Mouse (Mus musculus): Measurements from ENCODE around the gene Ptpn6. TPM values are rescaled to one million over a fixed set of nuclear protein-coding genes. Genes with fewer than 3 reads are reported as not detected.
"Not testable (repeated sequence)": the region's sequence is repeated elsewhere in the genome, so short reads cannot be mapped to it uniquely, and the experiment has no call there.

Gene Ptpn6
- polyA plus RNA-seq, 1 experiment from 2014 or later, result 6.1 TPM

DNA sequence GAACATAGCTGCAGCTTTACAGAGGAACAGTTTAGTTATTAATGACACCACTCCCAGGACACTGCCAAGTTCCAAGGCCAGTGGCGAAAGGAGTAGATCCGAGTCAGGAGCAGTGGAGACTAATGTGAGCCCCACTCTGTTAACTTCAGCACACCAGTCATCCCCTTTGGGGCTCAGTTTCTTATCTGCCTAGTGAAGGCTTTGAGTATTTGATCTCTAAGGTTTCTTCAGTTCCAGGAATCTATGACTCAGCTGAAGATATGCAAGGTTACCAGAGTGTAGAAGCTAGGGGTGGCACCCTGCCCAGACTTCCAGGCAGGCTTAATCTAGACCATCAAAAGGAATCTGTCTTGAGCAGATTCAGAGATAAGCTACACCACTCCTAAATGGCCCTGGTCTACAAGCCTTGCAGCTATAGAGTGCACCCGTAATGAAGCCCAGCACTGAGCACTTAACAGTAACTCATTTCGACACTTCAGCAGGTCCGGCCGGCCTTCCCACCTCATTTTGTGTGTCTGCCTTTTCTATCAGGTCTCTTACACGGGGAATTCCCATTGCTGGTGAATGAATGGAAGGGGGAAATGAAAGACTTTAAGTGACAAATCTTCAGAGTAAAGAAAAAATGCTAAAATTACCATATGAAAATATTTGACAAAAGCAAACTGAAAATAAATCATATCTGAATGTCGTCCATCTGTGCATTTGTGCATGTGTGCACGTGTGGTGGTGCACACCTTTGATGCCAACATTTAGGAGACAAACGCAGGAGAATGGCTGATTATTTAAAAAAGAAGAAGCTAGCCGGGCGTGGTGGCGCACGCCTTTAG, 54.7 kb downstream of the Ptpn6 start:
- Histone ChIP-seq H3K9me3 (replicated peaks) (no peaks in the 10 kb centered on the region), H3K4me1 (no peaks in the 10 kb centered on the region), H3K4me3 (no peak overlapping the region), H3K27me3 (ENCODE audit: low read depth, poor library complexity, severe bottlenecking) (no peaks in the 10 kb centered on the region), H3K27ac (replicated peaks) (no peak overlapping the region), H3K36me3 (no peaks in the 10 kb centered on the region)
- DNase-seq (ENCODE audit: low spot score), result no peak
- WGBS, result 93% methylated on average over 14 of the region's 14 CpGs

- H3K9me3 ChIP-seq (replicated peaks); DNase-seq (ENCODE audit: low spot score); H3K4me1 ChIP-seq; H3K36me3 ChIP-seq; H3K27me3 ChIP-seq (ENCODE audit: low read depth, poor library complexity, severe bottlenecking); H3K27ac ChIP-seq (replicated peaks); H3K4me3 ChIP-seq: not testable (repeated sequence)
- 67% methylated on average over 6 of the region's 6 CpGs for WGBS
Measured at GRCm38 (mm10) chr6:124682291-124682690, 56.2 kb downstream of the Ptpn6 start.

DNA sequence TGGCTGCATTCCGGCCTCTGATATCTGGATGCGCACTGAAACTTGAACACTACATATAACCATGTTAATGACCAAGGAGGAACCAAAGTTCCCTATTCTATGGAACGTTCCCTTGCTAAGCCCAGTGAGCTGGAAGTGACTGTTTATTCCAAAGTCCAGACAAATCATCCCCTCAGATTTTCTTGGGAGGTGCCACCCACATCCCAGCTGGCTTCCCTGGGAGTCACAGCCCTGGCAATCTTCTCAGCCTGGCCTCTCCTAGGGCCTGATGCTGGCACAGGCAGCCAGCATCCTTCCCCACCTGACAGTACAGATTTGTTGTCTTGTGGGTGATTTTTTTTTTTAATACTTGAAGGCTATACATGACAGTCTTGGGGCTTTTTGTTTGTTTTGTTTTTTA, 59.0 kb downstream of the Ptpn6 start:
- Histone ChIP-seq H3K27ac (replicated peaks) (no peak overlapping the region), H3K36me3 (peaks cover 9% of the 10 kb centered on the region; the same call in 1 of the 2 replicates), H3K4me3 (no peak overlapping the region), H3K4me1 (no peaks in the 10 kb centered on the region), H3K27me3 (ENCODE audit: low read depth, poor library complexity, severe bottlenecking) (no peaks in the 10 kb centered on the region), H3K9me3 (replicated peaks) (no peaks in the 10 kb centered on the region)
- no peak for DNase-seq (ENCODE audit: low spot score)
- WGBS, result 95% methylated on average over 3 of the region's 3 CpGs

DNA sequence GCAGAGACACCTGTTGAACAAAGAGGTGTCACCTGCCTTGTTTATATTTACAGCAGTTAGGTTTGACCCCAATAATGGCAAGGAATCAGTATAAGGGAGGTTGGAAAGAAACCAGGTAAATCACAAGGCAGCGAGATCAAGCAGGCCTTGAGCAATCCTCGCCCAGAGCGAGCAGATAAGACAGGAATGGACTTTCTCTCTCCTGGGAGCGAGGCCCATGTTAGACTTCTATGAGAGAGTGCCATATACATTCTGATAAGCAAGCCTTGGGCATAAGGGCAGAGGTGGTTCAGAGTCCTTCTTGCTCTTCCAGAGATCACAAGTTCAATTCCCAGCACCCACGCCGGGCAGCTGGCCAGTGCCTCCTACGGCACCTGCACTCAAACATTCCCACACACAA, 59.7 kb downstream of the Ptpn6 start:
- Histone ChIP-seq H3K27me3 (ENCODE audit: low read depth, poor library complexity, severe bottlenecking) (no peaks in the 10 kb centered on the region), H3K4me3 (no peak overlapping the region), H3K36me3 (peaks cover 14% of the 10 kb centered on the region), H3K27ac (replicated peaks) (no peak overlapping the region), H3K4me1 (no peaks in the 10 kb centered on the region), H3K9me3 (replicated peaks) (no peaks in the 10 kb centered on the region)
- 96% methylated on average over 7 of the region's 7 CpGs for WGBS
- DNase-seq (ENCODE audit: low spot score), result no peak

- Histone ChIP-seq H3K4me3 (no peak overlapping the region), H3K36me3 (peaks cover 14% of the 10 kb centered on the region), H3K27ac (replicated peaks) (no peak overlapping the region), H3K4me1 (peaks cover 5% of the 10 kb centered on the region; the same call in 1 of the 2 replicates), H3K27me3 (ENCODE audit: low read depth, poor library complexity, severe bottlenecking) (no peaks in the 10 kb centered on the region), H3K9me3 (replicated peaks) (no peaks in the 10 kb centered on the region)
- WGBS, result 90% methylated on average over 6 of the region's 6 CpGs
- no peak for DNase-seq (ENCODE audit: low spot score)
Measured at GRCm38 (mm10) chr6:124676171-124676570, 62.3 kb downstream of the Ptpn6 start.

DNA sequence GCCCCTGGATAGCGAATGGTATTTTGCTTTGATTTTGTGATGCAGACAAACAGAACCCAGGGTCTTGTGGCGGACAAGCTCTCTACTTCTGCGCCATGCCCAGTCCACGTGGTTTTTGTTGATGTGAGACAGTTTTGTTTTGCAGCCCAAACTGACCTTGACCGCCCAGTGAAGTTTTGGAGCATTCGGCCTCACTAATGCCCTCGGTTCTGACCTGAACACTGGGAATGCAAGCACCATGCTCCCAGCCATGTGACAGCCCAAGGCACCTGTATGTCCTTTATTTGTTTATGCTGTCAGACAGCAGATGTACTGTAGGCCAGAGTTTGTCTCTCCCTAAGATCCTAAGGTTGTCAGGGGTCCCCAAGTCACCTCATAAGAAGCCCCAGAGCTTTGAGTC, 63.9 kb downstream of the Ptpn6 start:
- no peak overlapping the region for H3K4me3 ChIP-seq
- DNase-seq (ENCODE audit: low spot score), result no peak
- peaks cover 5% of the 10 kb centered on the region; the same call in 1 of the 2 replicates for H3K4me1 ChIP-seq
- 95% methylated on average over 7 of the region's 7 CpGs for WGBS
- H3K27me3 ChIP-seq (ENCODE audit: low read depth, poor library complexity, severe bottlenecking), result no peaks in the 10 kb centered on the region
- H3K36me3 ChIP-seq, result peaks cover 14% of the 10 kb centered on the region
- H3K9me3 ChIP-seq (replicated peaks), result no peaks in the 10 kb centered on the region
- H3K27ac ChIP-seq (replicated peaks), result no peak overlapping the region

GRCm38 (mm10) chr6:124673619-124674018, 64.9 kb downstream of the Ptpn6 start:
- H3K9me3 ChIP-seq (replicated peaks), result no peaks in the 10 kb centered on the region
- 89% methylated on average over 9 of the region's 9 CpGs for WGBS

DNA sequence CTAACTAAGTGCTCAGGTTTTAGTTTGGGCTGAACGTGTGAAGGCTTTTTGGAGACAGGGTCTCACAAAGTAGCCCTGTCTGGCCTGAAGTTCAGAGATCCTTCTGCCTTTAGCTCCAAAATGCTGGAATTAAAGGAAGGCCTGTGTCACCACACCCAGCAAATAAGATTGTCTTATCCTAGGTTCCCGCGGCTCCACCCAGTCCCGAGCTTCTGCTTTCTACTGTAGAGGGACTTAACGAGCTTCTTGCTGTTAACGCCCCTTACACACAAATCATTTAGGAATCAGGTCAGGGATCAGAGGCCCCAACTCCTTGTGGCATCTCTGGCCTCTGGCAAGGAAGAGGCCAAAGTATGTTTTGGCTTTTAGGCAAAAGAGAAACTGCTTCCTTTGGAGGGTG, 66.4 kb downstream of the Ptpn6 start:
- no peak overlapping the region for H3K27ac ChIP-seq (replicated peaks)
- WGBS, result 70% methylated on average over 6 of the region's 6 CpGs
- H3K27me3 ChIP-seq (ENCODE audit: low read depth, poor library complexity, severe bottlenecking), result no peaks in the 10 kb centered on the region
- DNase-seq (ENCODE audit: low spot score), result no peak
- peaks cover 17% of the 10 kb centered on the region for H3K36me3 ChIP-seq
- peaks cover 8% of the 10 kb centered on the region; the same call in 1 of the 2 replicates for H3K4me1 ChIP-seq
- H3K4me3 ChIP-seq, result no peak overlapping the region
- no peaks in the 10 kb centered on the region for H3K9me3 ChIP-seq (replicated peaks)

More at GRCm38 (mm10) chr6:124673619-124674018, 64.9 kb downstream of the Ptpn6 start:
- Histone ChIP-seq H3K27me3 (ENCODE audit: low read depth, poor library complexity, severe bottlenecking) (no peaks in the 10 kb centered on the region), H3K36me3 (peaks cover 14% of the 10 kb centered on the region), H3K27ac (replicated peaks) (no peak overlapping the region), H3K4me3 (no peak overlapping the region), H3K4me1 (peaks cover 5% of the 10 kb centered on the region; the same call in 1 of the 2 replicates)
- DNase-seq (ENCODE audit: low spot score), result no peak

MicroRNA genes within 50 kb of the gene (microRNA counts, 519-probe panel; counts per million panel counts)
- not detected for microRNA mmu-miR-141
- microRNA mmu-miR-200c, result 4,291 counts per million, percentile 21 among the panel's probes with 10 or more counts

Small RNAs within 50 kb of the gene (microRNA-seq; reads per million reads assigned to microRNA genes)
- gene Mir141 (91.6 reads per million, percentile 49 among the genes with 10 or more reads in this experiment), gene Mir200c (600 reads per million, percentile 70 among the genes with 10 or more reads in this experiment)

Other genes with a start within 250 kb of the Ptpn6 start
- 0.14 and 0.28 TPM in 2 replicates for gene C1rl, start 245.6 kb downstream of the Ptpn6 start, polyA plus RNA-seq (2016; fragmentation: Nextera tagmentation; extraction: Ambion mirVana)
- 0.06 and 0.12 TPM in 2 replicates for gene C1ra, start 226.3 kb downstream of the Ptpn6 start, polyA plus RNA-seq (2016; fragmentation: Nextera tagmentation; extraction: Ambion mirVana)
- 0.17 and 0.37 TPM in 2 replicates for gene C1s1, start 196.4 kb downstream of the Ptpn6 start, polyA plus RNA-seq (2016; fragmentation: Nextera tagmentation; extraction: Ambion mirVana)
- gene C1rb, start 168.4 kb downstream of the Ptpn6 start, polyA plus RNA-seq (2016; fragmentation: Nextera tagmentation; extraction: Ambion mirVana), result not detected in 2 replicates
- 0.11 TPM in 1 of 2 replicates, not detected in the other for gene C1s2, start 102.6 kb downstream of the Ptpn6 start, polyA plus RNA-seq (2016; fragmentation: Nextera tagmentation; extraction: Ambion mirVana)
- gene Lpcat3, start 75.7 kb downstream of the Ptpn6 start, polyA plus RNA-seq (2016; fragmentation: Nextera tagmentation; extraction: Ambion mirVana), result 35.8 and 38.7 TPM in 2 replicates
- gene Emg1, start 26.5 kb downstream of the Ptpn6 start, polyA plus RNA-seq (2016; fragmentation: Nextera tagmentation; extraction: Ambion mirVana), result 217 and 243 TPM in 2 replicates
- 401 and 471 TPM in 2 replicates for gene Phb2, start 26.4 kb downstream of the Ptpn6 start, polyA plus RNA-seq (2016; fragmentation: Nextera tagmentation; extraction: Ambion mirVana)
- 445 and 490 TPM in 2 replicates for gene Grcc10, start 2.7 kb upstream of the Ptpn6 start, polyA plus RNA-seq (2016; fragmentation: Nextera tagmentation; extraction: Ambion mirVana)
- not detected in 2 replicates for gene Gm45234, start 17.3 kb upstream of the Ptpn6 start, polyA plus RNA-seq (2016; fragmentation: Nextera tagmentation; extraction: Ambion mirVana)
- gene Atn1, start 17.8 kb upstream of the Ptpn6 start, polyA plus RNA-seq (2016; fragmentation: Nextera tagmentation; extraction: Ambion mirVana), result 10.2 and 10.5 TPM in 2 replicates
- 4.6 and 6.5 TPM in 2 replicates for gene Eno2, start 31.0 kb upstream of the Ptpn6 start, polyA plus RNA-seq (2016; fragmentation: Nextera tagmentation; extraction: Ambion mirVana)
- gene Lrrc23, start 41.0 kb upstream of the Ptpn6 start, polyA plus RNA-seq (2016; fragmentation: Nextera tagmentation; extraction: Ambion mirVana), result 1.3 and 1.4 TPM in 2 replicates
- gene Spsb2, start 69.9 kb upstream of the Ptpn6 start, polyA plus RNA-seq (2016; fragmentation: Nextera tagmentation; extraction: Ambion mirVana), result 8.8 and 10.0 TPM in 2 replicates
- 786 and 953 TPM in 2 replicates for gene Tpi1, start 75.6 kb upstream of the Ptpn6 start, polyA plus RNA-seq (2016; fragmentation: Nextera tagmentation; extraction: Ambion mirVana)
- 212 and 228 TPM in 2 replicates for gene Usp5, start 90.8 kb upstream of the Ptpn6 start, polyA plus RNA-seq (2016; fragmentation: Nextera tagmentation; extraction: Ambion mirVana)
- gene Cdca3, start 90.8 kb upstream of the Ptpn6 start, polyA plus RNA-seq (2016; fragmentation: Nextera tagmentation; extraction: Ambion mirVana), result 258 and 273 TPM in 2 replicates
- gene Gnb3, start 101.6 kb upstream of the Ptpn6 start, polyA plus RNA-seq (2016; fragmentation: Nextera tagmentation; extraction: Ambion mirVana), result 0.89 and 3.4 TPM in 2 replicates
- gene P3h3, start 119.0 kb upstream of the Ptpn6 start, polyA plus RNA-seq (2016; fragmentation: Nextera tagmentation; extraction: Ambion mirVana), result 8.3 and 9.9 TPM in 2 replicates
- 2.8 and 3.6 TPM in 2 replicates for gene Gpr162, start 125.3 kb upstream of the Ptpn6 start, polyA plus RNA-seq (2016; fragmentation: Nextera tagmentation; extraction: Ambion mirVana)
- gene Cd4, start 149.5 kb upstream of the Ptpn6 start, polyA plus RNA-seq (2016; fragmentation: Nextera tagmentation; extraction: Ambion mirVana), result 0.05 TPM in 1 of 2 replicates, not detected in the other
- gene Lag3, start 173.0 kb upstream of the Ptpn6 start, polyA plus RNA-seq (2016; fragmentation: Nextera tagmentation; extraction: Ambion mirVana), result 1.0 and 1.5 TPM in 2 replicates
- gene Ptms, start 181.4 kb upstream of the Ptpn6 start, polyA plus RNA-seq (2016; fragmentation: Nextera tagmentation; extraction: Ambion mirVana), result 261 and 296 TPM in 2 replicates
- 428 and 435 TPM in 2 replicates for gene Mlf2, start 192.7 kb upstream of the Ptpn6 start, polyA plus RNA-seq (2016; fragmentation: Nextera tagmentation; extraction: Ambion mirVana)
- gene Cops7a, start 226.8 kb upstream of the Ptpn6 start, polyA plus RNA-seq (2016; fragmentation: Nextera tagmentation; extraction: Ambion mirVana), result 140 and 142 TPM in 2 replicates